Mouse (Mus musculus) cortical plate, adult 2 months (tissue): ENCODE data around the gene Srrm4. TPM values are rescaled to one million over a fixed set of nuclear protein-coding genes. Genes with fewer than 3 reads are reported as not detected.

Experiments used
- H3K27ac ChIP-seq: fragments of 200-500 bp; 2 replicates; pipeline ENCODE4 v1.5.1; 2012; ENCODE audit warnings: low read length, control low read depth, inconsistent platforms; ENCODE audit not compliant: insufficient read depth
- H3K4me1 ChIP-seq: fragments of 200-500 bp; 2 replicates; pipeline ENCODE4 v1.6.1; 2011; ENCODE audit warnings: low read length; ENCODE audit not compliant: control insufficient read depth, insufficient read depth
- H3K4me3 ChIP-seq: fragments of 200-500 bp; 2 replicates; pipeline ENCODE4 v1.5.1; 2011; ENCODE audit warnings: mild to moderate bottlenecking, low read length, control low read depth; ENCODE audit not compliant: insufficient read depth
- CTCF ChIP-seq: fragments of 200-500 bp; IDR thresholded peaks from 2 replicates; pipeline ENCODE4 v1.5.1; 2011; ENCODE audit warnings: mild to moderate bottlenecking, control low read depth, low read length; ENCODE audit not compliant: insufficient read depth; ENCODE audit errors: extremely low read depth
- POLR2A ChIP-seq: fragments of 200-500 bp; IDR thresholded peaks from 2 replicates; pipeline ENCODE4 v1.6.1; 2011; ENCODE audit warnings: mild to moderate bottlenecking, low read length, control low read depth; ENCODE audit not compliant: insufficient read depth; ENCODE audit errors: extremely low read depth
- polyA plus RNA-seq: library from polyadenylated mRNA; depleted of rRNA; stranded (reverse); fragments of >200 nt; gene quantifications from 2 replicates; pipeline ENCODE4 v1.2.3, GENCODE M21; 2012

The Srrm4 gene
- polyA plus RNA-seq, 1 experiment = 18.4 TPM

GRCm38 (mm10) chr5:116571936-116572335 is 19.7 kb downstream of the Srrm4 start:
- TF ChIP-seq POLR2A (no peak), CTCF (no peak)
- H3K4me3 ChIP-seq = no peak overlapping the region
- H3K27ac ChIP-seq = no peak overlapping the region
- no peaks in the 10 kb centered on the region for H3K4me1 ChIP-seq

GRCm38 (mm10) chr5:116571232-116571861 is 20.3 kb downstream of the Srrm4 start:
- TF ChIP-seq POLR2A (no peak), CTCF (no peak)
- Histone ChIP-seq H3K27ac (no peak overlapping the region), H3K4me1 (peaks cover 3% of the 10 kb centered on the region; the same call in 1 of the 2 replicates)

GRCm38 (mm10) chr5:116570566-116570965 is 21.1 kb downstream of the Srrm4 start:
- Histone ChIP-seq H3K4me1 (peaks cover 4% of the 10 kb centered on the region; the same call in 1 of the 2 replicates), H3K27ac (no peak overlapping the region), H3K4me3 (no peak overlapping the region)
- TF ChIP-seq POLR2A = no peak
- no peak for TF ChIP-seq CTCF

More at GRCm38 (mm10) chr5:116571232-116571861, 20.3 kb downstream of the Srrm4 start:
- no peak overlapping the region for H3K4me3 ChIP-seq

- H3K4me3 ChIP-seq = no peak overlapping the region
- TF ChIP-seq POLR2A (no peak), CTCF (no peak)
- H3K27ac ChIP-seq = no peak overlapping the region
- peaks cover 4% of the 10 kb centered on the region; the same call in 1 of the 2 replicates for H3K4me1 ChIP-seq
Measured at GRCm38 (mm10) chr5:116569629-116570028, 22.0 kb downstream of the Srrm4 start.

- H3K4me1 ChIP-seq = peaks cover 4% of the 10 kb centered on the region; the same call in 1 of the 2 replicates
- H3K27ac ChIP-seq = no peak overlapping the region
- H3K4me3 ChIP-seq = no peak overlapping the region
- no peak for TF ChIP-seq POLR2A
- no peak for TF ChIP-seq CTCF
Measured at GRCm38 (mm10) chr5:116568050-116568449, 23.6 kb downstream of the Srrm4 start.

GRCm38 (mm10) chr5:116567298-116567697 is 24.3 kb downstream of the Srrm4 start:
- no peak overlapping the region for H3K4me3 ChIP-seq
- H3K4me1 ChIP-seq = peaks cover 4% of the 10 kb centered on the region; the same call in 1 of the 2 replicates
- TF ChIP-seq POLR2A = no peak
- no peak for TF ChIP-seq CTCF
- no peak overlapping the region for H3K27ac ChIP-seq

GRCm38 (mm10) chr5:116566385-116567045 is 25.1 kb downstream of the Srrm4 start:
- H3K4me3 ChIP-seq = no peak overlapping the region
- no peak overlapping the region for H3K27ac ChIP-seq
- no peak for TF ChIP-seq CTCF
- no peak for TF ChIP-seq POLR2A
- H3K4me1 ChIP-seq = peaks cover 4% of the 10 kb centered on the region; the same call in 1 of the 2 replicates

GRCm38 (mm10) chr5:116565573-116565972 is 26.0 kb downstream of the Srrm4 start:
- Histone ChIP-seq H3K27ac (no peak overlapping the region), H3K4me3 (no peak overlapping the region), H3K4me1 (peaks cover 4% of the 10 kb centered on the region; the same call in 1 of the 2 replicates)
- no peak for TF ChIP-seq CTCF
- TF ChIP-seq POLR2A = no peak

GRCm38 (mm10) chr5:116564391-116564790 is 27.2 kb downstream of the Srrm4 start:
- no peak for TF ChIP-seq CTCF
- no peak for TF ChIP-seq POLR2A

GRCm38 (mm10) chr5:116563713-116564112 is 27.9 kb downstream of the Srrm4 start:
- Histone ChIP-seq H3K27ac (no peak overlapping the region), H3K4me1 (peaks cover 5% of the 10 kb centered on the region; the same call in 1 of the 2 replicates), H3K4me3 (no peak overlapping the region)
- TF ChIP-seq CTCF (no peak), POLR2A (no peak)

More at GRCm38 (mm10) chr5:116564391-116564790, 27.2 kb downstream of the Srrm4 start:
- Histone ChIP-seq H3K4me3 (no peak overlapping the region), H3K27ac (no peak overlapping the region), H3K4me1 (peaks cover 4% of the 10 kb centered on the region; the same call in 1 of the 2 replicates)
